Mouse (Mus musculus): ENCODE results near the gene Hdac7.
A peak's percentile ranks its signal among the peaks of the same experiment; 100 is the strongest.

The Hdac7 gene

DNA sequence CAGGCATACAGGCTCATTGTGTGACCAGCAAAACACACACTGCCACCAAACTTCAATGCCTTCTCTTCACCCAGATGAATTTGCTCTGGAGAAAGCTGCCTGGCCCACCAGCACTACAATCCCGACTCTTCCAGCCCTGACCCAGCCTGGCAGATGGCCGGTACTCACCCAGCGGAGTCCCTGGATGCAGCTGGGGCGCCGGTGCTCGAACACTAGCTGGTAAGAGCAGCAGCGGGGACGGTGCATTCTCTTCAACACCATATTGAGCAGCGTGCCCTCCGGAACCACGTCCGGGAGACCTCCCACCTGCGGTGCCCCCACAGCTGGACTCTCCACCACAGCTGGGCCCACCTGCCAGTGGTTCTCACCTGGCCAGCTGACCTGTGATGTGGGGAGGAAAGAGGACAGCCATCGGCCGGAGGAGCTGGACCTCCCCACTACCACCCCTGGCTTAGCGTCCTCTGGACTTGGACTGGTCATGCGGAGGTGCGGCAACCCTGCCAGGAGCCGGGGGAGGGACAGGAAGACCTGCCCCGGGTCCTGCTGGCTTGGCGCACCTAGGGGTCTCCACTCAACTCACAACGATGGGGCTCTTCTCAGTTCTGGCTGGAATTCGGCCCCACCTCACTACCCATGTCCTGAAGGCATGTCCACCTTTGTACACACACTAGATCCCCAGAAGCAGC lies 77.6 kb downstream of the Hdac7 start:
- DNase-seq (ENCODE audit: low spot score): no peak

DNA sequence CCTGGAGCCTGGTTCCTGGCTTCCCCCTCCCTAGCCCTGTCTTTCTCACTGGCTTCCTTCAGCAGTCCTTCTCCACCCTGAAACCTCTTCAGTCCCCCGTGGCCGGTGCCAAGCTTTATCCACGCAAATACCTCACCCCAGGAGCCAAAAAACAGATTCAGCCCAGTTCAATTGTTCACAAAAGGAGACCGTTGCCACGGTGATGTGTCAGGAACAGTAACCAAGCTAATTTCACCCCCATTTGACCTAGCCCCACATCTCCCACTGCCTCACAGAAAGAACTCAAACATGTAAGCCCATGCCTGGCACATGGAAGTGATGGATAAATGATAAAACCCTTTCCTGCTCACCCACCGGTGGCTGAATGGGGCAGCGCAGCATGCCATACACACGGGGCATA lies 78.1 kb downstream of the Hdac7 start:
- DNase-seq (ENCODE audit: low spot score): no peak

DNA sequence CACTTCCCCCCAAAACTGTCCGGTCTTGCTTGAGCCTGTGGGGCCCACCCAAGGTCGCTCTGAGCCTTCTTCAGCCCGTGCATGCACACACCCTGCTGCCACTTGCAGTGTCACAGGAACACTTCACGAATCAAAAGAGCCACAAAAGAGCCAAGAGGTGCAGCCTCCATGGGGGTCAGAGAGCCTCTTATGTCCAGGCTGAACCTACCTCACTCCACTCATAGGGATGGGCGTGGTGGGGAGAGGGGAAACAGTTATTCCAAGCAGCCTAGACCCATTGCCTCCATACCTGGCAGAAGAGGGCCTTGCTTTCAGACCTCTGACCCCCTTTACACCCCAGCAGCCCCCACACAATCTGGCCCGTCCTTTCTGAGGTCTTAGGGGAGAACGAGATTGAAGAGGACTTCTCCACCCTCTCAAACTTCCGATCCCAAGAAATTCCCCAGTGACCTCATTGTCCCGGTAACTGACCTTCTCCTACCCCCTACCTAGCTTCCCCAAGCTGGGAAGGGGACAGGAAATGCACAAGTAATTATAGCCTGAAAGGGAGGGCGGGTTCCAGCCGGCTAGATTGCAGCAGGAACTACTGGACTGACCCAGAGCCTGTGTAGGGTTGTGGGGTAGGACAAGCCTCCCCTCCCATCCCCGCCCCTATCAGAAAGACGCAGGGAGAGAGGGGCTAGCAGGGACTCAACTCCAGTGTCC lies 79.1 kb downstream of the Hdac7 start:
- no peak for DNase-seq (ENCODE audit: low spot score)

DNA sequence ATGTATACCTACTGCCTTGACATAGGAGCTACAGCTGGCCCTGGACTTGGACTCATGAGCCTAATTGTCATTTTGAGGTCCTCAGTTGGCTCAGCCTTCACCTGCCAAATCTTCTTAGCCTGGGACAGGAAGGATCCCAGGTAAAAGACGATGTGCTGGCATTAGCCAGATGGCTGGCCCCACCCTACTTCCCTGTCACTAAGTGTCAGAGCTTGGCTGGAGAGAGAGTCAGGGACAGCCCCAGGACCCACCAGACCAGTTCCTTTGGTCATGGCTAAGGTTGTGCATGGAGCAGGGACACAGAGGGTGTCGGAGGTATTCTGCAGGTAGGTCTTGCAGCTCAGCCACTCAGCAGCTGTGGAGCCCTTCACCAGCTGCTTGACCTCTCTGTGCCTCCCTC lies 79.8 kb downstream of the Hdac7 start:
- DNase-seq (ENCODE audit: low spot score): no peak

DNA sequence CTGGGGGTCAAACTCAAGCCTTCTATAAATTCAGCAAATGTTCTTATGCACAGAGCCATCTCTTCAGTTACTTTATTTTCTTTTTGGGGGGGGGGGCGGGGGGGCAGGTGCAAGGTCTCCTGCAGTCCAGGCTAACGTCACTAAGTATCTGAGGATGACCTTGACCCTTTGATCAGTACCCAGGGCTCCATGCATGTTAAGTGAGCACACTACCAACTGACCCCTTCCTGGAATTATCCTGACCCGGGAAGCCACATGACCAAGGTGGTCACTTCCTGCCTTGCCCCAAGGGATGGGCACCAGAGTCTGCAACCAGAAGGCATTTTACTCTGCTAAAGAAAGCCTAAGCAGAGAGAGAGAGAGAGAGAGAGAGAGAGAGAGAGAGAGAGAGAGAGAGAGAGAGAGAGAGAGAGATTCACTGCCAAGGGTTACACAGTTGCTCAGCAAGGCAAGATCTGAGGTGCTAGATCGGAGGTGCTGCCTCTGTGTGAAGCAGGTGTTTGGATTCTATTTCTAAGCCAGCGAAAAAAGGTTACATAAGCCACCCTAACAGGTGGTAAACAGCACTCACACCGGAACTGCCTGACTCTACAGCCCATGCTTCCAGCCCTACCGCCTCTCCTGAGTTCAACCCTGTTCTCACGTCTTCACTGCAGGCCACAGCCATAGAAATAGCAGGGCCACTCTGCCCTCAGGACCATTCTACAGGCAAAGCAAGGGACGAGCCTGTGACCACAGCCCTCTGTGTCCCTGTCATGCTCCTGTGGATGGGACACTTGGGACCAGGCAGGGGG lies 80.8 kb downstream of the Hdac7 start:
- no peak for DNase-seq (ENCODE audit: low spot score)

DNA sequence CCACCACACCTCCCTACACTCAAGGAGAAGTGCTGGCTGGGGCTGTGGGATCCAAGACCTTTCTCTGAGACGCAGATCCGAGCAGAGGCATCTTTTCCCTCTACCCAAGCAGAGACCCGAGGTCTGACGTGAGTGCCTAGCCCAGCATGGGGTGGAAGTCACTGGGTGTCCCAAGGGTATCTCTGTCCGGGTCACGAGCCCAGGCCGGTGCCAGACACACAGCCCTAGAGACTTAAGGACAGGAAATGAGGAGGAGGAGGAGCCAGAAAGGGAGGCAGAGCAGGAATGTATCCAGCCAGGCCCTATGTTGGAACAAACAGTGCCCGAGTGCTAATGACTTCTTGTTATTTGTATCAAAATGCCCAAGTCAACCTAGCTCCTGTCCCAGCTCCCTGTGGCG lies 81.6 kb downstream of the Hdac7 start:
- no peak for DNase-seq (ENCODE audit: low spot score)

DNA sequence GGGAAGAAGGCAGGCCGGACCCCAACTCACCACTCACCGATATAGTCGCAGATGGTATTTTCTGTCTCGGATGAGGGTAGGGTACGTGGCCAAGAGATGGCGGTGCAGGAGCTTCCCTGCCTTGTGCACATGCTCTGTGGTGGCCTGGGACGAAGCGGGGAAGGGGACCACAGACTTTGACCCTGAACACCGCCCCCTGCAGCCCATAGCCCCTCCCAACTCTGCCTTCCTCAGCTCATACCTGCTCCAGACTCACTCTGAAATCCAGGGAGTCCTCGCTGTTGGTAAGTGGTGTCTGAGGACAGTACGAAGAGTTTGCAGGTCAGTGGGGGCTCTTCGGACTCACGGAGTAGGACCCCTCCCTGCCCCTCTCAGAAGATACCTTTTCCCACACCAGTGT lies 82.9 kb downstream of the Hdac7 start:
- DNase-seq (ENCODE audit: low spot score): no peak

DNA sequence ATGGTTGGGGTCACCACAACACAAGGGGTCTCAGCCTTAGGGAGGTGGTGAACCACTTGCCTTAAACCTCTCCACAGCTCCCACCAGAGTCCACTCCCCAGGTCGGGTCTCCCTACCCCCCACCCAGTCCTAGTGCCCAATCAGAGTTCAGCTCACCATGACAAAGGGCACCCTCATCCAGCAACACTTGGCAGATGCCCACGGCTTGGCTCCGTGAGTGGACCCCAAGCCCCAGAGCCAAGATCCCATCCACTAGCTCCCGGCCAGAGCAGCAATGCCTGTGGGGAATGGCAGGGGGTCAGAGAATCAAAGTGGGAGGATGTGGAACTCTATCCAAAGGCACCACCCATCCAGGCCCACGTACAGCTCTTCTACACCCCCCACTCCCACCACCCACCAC lies 83.3 kb downstream of the Hdac7 start:
- DNase-seq (ENCODE audit: low spot score): no peak

DNA sequence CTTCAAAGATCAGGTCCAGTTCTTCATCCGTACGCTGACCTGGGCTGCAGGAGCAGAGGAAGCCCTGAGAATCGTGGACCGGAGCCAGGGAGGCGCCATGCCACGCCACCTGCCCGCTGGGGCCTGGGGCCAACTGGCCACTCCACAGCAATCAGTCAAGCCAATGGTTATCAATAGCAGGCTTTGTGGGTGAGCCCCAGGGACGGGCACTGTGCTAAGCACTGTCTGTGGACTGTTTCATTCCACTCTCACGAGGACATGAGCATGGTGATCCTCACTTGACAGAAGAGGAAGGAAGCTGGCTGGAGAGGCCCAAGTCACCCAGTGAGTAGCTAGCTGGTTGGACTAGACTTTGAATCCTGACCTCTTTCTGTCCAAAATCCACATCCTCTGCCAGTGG lies 84.3 kb downstream of the Hdac7 start:
- DNase-seq (ENCODE audit: low spot score): peak; percentile 63

DNA sequence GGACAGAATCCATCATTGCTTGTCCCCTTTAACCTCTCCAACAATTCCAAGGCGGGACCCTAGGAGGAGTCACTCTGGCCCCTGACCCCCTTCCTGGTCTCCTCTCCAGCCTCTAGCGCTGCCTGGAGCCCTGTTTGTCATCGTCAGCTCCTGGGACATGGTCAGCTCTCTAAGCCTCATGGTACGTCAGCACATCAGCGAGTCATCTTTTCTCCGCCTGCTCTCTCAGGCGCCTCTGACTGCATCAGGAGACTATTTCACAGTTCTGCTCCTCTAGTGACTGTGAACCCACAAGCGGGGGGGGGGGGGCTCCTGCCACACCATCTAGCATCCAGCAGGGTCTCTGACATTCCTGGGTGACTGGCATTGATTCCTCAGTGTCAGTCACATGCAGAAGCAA lies 88.9 kb downstream of the Hdac7 start:
- no peak for DNase-seq (ENCODE audit: low spot score)

DNA sequence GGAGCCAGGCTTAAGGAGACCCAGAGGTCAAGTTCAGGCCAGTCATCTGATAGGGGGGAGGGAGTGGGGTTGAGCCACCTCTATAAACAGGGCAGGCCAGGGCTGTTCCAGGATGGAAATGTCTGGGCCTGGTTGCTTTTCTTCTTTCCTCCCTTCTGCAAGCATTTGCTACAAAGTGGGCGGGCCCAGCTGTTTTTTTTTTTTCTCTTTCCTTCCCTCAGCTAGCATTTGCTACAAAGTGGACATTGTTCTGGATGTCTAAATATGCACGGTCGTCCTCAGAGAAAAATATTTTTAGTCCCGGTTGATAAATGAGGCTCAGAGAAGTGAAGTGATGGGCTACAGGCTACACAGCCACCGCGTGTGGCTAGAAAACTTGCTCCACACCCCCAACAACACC lies 89.8 kb downstream of the Hdac7 start:
- DNase-seq (ENCODE audit: low spot score): no peak

DNA sequence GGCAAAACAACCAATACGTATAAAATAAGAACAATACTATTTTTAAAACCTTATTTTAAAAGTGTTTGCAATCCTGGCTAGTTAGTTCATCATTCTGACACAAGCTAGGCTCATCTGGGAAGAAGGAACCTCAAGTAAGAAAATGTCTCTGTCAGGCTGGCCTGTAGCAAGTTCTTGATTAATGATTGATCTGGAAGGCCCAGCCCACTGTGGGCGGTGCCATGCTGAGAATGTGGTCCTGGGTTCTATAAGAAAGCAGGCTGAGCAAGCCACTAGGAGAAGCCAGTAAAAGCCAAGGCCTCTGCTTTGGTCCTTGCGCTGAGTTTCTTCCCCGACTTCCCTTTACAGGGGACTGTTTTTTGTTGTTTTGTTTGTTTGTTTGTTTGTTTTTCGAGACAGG lies 91.8 kb downstream of the Hdac7 start:
- no peak for DNase-seq (ENCODE audit: low spot score)

DNA sequence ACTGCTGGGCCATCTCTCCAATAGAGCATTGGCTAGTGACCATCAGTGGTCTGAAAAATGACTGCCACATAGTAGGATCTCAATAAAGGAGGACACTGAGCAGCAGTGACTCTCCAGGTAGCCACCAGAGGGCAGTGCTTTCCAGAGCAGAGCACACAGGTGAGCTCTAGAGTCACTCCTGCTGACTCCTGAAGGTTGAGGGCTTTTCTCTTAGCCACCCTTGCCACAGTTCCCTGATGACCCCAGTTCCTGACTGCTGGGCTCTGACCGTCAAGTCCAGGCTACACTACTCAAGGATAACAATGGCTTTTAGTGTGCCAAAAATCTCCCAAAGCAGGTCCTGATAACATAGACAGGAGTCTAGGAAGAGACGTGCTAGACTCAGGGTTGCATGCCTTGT lies 92.6 kb downstream of the Hdac7 start:
- DNase-seq (ENCODE audit: low spot score): no peak

DNA sequence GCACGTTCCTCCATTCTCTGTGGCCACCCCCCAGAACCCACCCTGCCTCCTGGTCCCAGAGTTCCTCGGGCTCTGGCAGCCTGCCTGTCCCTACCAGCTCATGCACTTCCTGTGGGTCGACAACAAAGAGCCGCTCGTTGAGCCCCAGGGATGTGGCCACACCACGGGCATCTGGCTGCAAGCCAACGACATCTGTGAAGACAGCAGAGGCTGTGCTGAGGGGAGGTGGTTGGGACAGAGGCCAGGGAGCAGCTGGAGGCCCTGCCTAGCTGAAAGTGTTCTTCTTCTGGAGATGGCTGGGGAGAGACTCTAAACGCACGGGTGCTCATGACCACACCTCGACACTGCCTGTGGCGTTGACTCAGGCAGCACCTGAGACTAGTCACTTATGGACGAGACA lies 93.6 kb downstream of the Hdac7 start:
- DNase-seq (ENCODE audit: low spot score): peak; percentile 72

DNA sequence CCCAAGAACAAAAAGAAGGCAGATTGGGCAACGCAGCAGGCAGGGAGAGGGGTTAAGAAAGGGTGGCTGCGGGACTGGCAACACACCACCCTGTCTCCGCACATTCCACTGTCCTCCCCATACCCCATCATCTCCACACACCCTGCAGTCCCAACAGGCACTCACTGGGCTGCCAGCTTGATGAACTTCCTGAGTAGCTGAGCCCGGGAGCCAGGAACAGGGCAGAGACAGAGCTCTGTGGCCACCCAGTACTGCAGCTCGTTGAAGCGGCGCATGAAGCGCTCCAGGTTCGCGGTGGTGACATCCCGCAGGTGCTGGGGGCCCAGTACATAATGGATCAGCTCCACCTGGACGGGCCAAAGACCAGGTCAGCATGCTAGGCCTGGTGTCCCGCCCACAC lies 94.5 kb downstream of the Hdac7 start:
- DNase-seq (ENCODE audit: low spot score): no peak

DNA sequence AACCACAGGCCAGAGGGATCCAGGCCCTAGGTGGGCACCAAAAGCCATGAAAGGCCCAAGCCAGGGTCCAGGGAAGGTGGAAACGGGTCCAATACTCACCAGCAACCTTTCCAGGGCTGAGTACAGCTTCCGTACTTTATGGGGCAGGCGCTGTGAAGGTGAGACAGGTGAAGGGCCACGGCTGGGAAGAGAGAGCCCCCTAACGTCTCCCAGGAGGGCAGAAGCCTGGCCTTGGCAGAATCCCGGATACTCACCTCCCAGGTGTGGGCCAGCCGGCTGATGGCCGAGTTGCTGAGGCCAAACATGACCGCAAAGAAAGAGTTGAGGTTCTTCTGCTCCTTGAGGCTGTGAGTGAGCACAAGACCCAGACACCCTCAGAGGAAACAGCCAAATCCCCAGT lies 94.9 kb downstream of the Hdac7 start:
- DNase-seq (ENCODE audit: low spot score): no peak

DNA sequence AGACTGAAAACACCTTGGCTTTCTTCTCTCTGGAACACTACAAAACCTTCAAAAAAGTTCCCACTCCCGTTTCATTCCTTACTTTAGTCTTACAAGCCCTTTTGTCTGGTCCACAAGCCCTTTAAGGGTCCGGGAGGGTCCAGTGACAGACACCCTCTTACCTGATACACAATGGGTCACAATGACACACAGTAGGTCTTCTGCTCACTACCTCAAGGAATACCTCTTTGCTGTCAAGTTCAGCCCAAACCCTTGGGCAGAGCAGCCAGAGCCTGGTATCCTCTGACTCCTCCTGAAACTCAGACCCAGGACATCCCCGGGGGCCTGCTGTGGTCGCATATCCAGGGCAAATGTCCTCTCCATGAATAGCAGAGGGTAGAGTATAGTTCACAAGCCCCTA lies 95.3 kb downstream of the Hdac7 start:
- no peak for DNase-seq (ENCODE audit: low spot score)

DNA sequence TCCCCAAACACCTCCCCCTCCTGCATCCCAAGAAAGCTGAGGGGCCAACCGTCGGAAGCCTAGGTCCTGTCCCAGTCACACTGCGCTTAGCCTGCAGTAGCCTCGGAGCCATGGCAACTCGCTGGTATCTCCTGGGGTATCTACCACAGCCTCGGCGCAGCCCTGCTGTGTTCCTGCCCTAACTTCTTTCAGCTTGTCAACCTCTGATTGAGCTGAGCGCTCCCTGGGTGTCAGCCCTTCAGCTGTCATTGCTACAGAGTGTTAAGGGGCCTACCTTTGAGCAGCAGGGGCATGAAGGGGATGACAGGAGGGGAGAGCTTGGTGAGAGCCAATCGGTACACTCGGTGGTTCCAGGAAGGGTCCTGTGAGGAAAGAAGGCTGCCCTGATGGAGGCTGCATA lies 96.0 kb downstream of the Hdac7 start:
- DNase-seq (ENCODE audit: low spot score): no peak

DNA sequence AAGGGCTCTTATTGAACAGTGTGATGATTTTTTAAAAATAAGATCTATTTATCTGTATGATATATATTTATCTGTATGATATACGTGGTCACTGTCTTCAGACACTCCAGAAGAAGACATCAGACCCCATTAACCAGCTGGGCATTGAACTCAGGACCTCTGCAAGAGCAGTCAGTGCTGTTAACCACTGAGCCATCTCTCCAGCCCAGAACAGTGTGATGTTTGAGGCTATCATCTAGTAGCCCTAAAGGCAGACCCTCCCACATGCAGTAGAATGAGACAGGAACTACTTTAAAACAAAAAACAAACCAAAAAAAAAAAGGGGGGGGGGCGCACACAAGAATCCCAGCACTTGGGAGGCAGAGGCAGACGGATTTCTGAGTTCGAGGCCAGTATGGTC lies 96.8 kb downstream of the Hdac7 start:
- no peak for DNase-seq (ENCODE audit: low spot score)

DNA sequence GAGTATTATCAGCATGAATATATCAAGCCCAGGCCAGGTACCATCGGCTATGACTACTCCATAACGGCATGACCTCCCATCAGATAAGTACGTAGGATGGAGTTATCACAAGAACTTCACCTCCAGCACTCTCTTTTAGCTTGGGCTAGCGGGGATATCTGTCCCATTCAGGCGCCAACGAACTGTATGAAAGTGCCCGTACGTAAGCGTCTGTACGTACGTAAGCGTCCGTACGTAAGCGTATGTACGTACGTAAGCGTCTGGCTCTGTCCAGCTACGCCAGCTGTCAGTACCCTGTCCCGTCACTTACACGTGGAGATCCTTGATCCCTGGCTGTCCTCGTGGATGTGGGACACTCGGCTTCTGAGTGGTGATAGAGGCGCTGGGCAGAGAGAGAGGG lies 97.6 kb downstream of the Hdac7 start:
- DNase-seq (ENCODE audit: low spot score): no peak

DNA sequence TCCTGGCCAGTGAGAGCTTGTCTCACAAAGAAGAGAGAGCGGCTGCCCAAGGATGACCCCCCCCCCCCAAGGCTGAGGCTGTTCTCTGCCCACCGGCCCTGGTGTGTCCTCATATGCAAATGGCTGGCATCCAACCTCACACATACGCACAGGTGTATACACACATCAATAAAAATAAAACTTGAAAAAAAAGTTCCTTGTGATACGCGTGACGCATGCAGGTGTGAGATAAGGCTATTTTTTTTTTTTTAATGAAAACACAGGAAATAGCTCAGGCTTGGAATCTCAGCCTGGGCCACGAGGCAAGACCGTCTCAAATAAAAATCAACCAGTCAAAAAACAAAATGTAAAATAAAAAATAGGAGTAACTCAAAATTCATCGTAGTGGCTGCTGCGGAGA lies 98.0 kb downstream of the Hdac7 start:
- DNase-seq (ENCODE audit: low spot score): no peak

DNA sequence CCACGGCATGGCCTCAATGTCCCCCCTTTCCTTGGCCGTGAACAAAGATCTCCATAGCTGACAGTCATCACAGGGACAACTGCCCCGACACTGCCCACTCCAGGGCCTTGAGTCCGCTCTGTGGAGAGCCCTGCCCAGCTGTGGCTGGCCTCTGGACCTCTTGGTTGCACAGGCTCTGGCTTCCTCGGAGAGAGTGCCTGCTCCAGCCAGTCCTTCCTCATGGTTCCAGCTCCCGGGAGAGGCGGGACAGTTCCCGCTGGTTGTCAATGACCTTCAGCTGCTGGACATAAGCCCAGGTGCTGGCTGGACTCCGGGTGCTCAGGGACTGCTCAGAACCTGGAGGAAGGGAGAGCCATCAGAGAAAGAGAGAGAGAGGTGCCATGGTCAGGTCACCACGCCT lies 99.0 kb downstream of the Hdac7 start:
- DNase-seq (ENCODE audit: low spot score): no peak

DNA sequence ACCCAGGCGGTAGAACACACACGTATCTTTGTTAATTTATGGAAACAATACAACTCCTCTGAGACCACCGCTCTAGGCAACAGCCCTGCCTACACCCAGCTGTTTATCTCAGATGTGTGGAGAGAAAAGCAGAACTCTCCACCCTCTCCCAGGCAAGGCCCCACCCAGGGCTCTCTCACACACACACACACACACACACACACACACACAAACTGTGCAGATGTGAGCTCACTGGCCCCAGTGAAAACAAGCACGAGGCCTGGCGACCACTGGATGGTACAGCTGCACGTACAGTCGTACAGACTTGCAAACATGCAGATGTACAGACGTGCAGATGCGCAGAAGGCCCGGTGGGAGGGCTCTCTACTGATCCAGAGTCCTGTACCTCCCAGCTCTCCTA lies 99.4 kb downstream of the Hdac7 start:
- no peak for DNase-seq (ENCODE audit: low spot score)
